Mouse (Mus musculus) thymus, adult 2 months (tissue): ENCODE results near the gene Gm6096.

Experiments
- CTCF ChIP-seq: fragments of 200-500 bp; IDR thresholded peaks from 2 replicates; pipeline ENCODE4 v1.5.1; 2012; ENCODE audit warnings: mild to moderate bottlenecking, control low read depth, low read length, moderate library complexity, borderline replicate concordance; ENCODE audit not compliant: control insufficient read depth, poor library complexity, insufficient read depth; ENCODE audit errors: extremely low read depth
- POLR2A ChIP-seq: fragments of 200-500 bp; IDR thresholded peaks from 2 replicates; pipeline ENCODE4 v1.6.1; 2012; ENCODE audit warnings: mild to moderate bottlenecking, low read length, control low read depth, moderate library complexity; ENCODE audit not compliant: control insufficient read depth, poor library complexity, insufficient read depth; ENCODE audit errors: extremely low read depth

- TF ChIP-seq CTCF (no peak), POLR2A (no peak)
These were observed 16.0 kb upstream of the Gm6096 start for GRCm38 (mm10) chr7:34234610-34235561.
